Mouse (Mus musculus) MEL (cell line): Measurements from ENCODE around the gene Tmem200a. TPM values are rescaled to one million over a fixed set of nuclear protein-coding genes. Genes with fewer than 3 reads are reported as not detected.

Experiments
- DNase-seq: peaks from one replicate; pipeline ENCODE4 v3.0.0; 2011; ENCODE audit warnings: low read depth, low spot score
- H3K27ac ChIP-seq: 2 replicates; pipeline ENCODE4 v1.5.1; 2012; ENCODE audit warnings: low read depth, mild to moderate bottlenecking, control low read depth, low read length, moderate library complexity; ENCODE audit not compliant: control insufficient read depth
- H3K27me3 ChIP-seq, 2 experiments: fragments of 150-350 bp in 1 of 2; sonication (generic) in 1 of 2; 2 replicates each; pipeline ENCODE4 v1.6.1; 2012; ENCODE audit warnings: low read length in 2 of 2, mild to moderate bottlenecking in 2 of 2, improper control_type of control experiment in 1 of 2, moderate library complexity in 1 of 2; ENCODE audit not compliant: insufficient read depth in 2 of 2, control insufficient read depth in 1 of 2
- H3K36me3 ChIP-seq, 2 experiments: 2 replicates each; pipeline ENCODE4 v1.6.1; 2012 to 2014; ENCODE audit warnings: low read length in 2 of 2, improper control_type of control experiment in 1 of 2, inconsistent platforms in 1 of 2, mild to moderate bottlenecking in 1 of 2; ENCODE audit not compliant: insufficient read depth in 2 of 2, control insufficient read depth in 1 of 2
- H3K4me1 ChIP-seq, 2 experiments: fragments of 150-350 bp in 1 of 2; sonication (generic) in 1 of 2; 2 replicates each; pipeline ENCODE4 v1.6.1; 2012; ENCODE audit warnings: low read length in 2 of 2, improper control_type of control experiment in 1 of 2, mild to moderate bottlenecking in 1 of 2; ENCODE audit not compliant: insufficient read depth in 2 of 2, control insufficient read depth in 1 of 2
- H3K4me3 ChIP-seq, 2 experiments: fragments of 150-350 bp in 1 of 2; sonication (generic) in 1 of 2; 2 replicates each; pipeline ENCODE4 v1.5.1; 2012; ENCODE audit warnings: low read depth in 2 of 2, low read length in 2 of 2, mild to moderate bottlenecking in 2 of 2, moderate library complexity in 2 of 2, control low read depth in 1 of 2, improper control_type of control experiment in 1 of 2; ENCODE audit not compliant: control insufficient read depth in 1 of 2, insufficient read depth in 1 of 2
- H3K79me2 ChIP-seq: 2 replicates; pipeline ENCODE4 v1.6.1; 2012; ENCODE audit warnings: mild to moderate bottlenecking, low read length, moderate library complexity; ENCODE audit not compliant: control insufficient read depth, poor library complexity, insufficient read depth
- H3K9ac ChIP-seq: 2 replicates; pipeline ENCODE4 v1.6.1; 2012; ENCODE audit warnings: low read depth, mild to moderate bottlenecking, control low read depth, low read length, moderate library complexity; ENCODE audit not compliant: control insufficient read depth, poor library complexity, severe bottlenecking
- H3K9me3 ChIP-seq: fragments of 150-350 bp; sonication (generic); replicated peaks from 2 replicates; pipeline ENCODE4 v1.6.1; 2012; ENCODE audit warnings: mild to moderate bottlenecking, low read length, improper control_type of control experiment, moderate library complexity; ENCODE audit not compliant: insufficient read depth
- BHLHE40 ChIP-seq: IDR thresholded peaks from 2 replicates; pipeline ENCODE4 v1.6.1; 2012; ENCODE audit warnings: low read depth, mild to moderate bottlenecking, inconsistent platforms, low read length, improper control_type of control experiment, borderline replicate concordance
- CHD1 ChIP-seq: IDR thresholded peaks from 2 replicates; pipeline ENCODE4 v1.6.1; 2012; ENCODE audit warnings: low read depth, mild to moderate bottlenecking, inconsistent platforms, low read length, improper control_type of control experiment
- CHD2 ChIP-seq: IDR thresholded peaks from 2 replicates; pipeline ENCODE4 v1.6.1; 2011; ENCODE audit warnings: low read length, improper control_type of control experiment
- E2F4 ChIP-seq: IDR thresholded peaks from 2 replicates; pipeline ENCODE4 v1.6.1; 2011; ENCODE audit warnings: low read depth, low read length, improper control_type of control experiment, borderline replicate concordance
- ELF1 ChIP-seq: IDR thresholded peaks from 2 replicates; pipeline ENCODE4 v1.6.1; 2014; ENCODE audit warnings: low read depth, mild to moderate bottlenecking, inconsistent platforms, low read length, improper control_type of control experiment, moderate library complexity
- ETS1 ChIP-seq: IDR thresholded peaks from 2 replicates; pipeline ENCODE4 v1.6.1; 2012; ENCODE audit warnings: low read depth, mild to moderate bottlenecking, inconsistent platforms, low read length, improper control_type of control experiment, moderate library complexity
- GABPA ChIP-seq: IDR thresholded peaks from 2 replicates; pipeline ENCODE4 v1.6.1; 2012; ENCODE audit warnings: low read depth, mild to moderate bottlenecking, inconsistent platforms, low read length, improper control_type of control experiment, moderate library complexity
- GATA1 ChIP-seq: IDR thresholded peaks from 2 replicates; pipeline ENCODE4 v1.6.1; 2011; ENCODE audit warnings: low read depth, low read length, improper control_type of control experiment
- JUND ChIP-seq: IDR thresholded peaks from 2 replicates; pipeline ENCODE4 v1.6.1; 2011; ENCODE audit warnings: low read depth, mild to moderate bottlenecking, improper control_type of control experiment, low read length
- KAT2A ChIP-seq: conservative IDR thresholded peaks from 2 replicates; pipeline ENCODE4 v1.6.1; 2012; ENCODE audit warnings: low read depth, low read length, improper control_type of control experiment, inconsistent platforms
- MAX ChIP-seq: IDR thresholded peaks from 2 replicates; pipeline ENCODE4 v1.6.1; 2011; ENCODE audit warnings: low read length, improper control_type of control experiment
- MAZ ChIP-seq: IDR thresholded peaks from 2 replicates; pipeline ENCODE4 v1.6.1; 2012; ENCODE audit warnings: low read depth, mild to moderate bottlenecking, inconsistent platforms, low read length, improper control_type of control experiment
- MEF2A ChIP-seq: IDR thresholded peaks from 2 replicates; pipeline ENCODE4 v1.6.1; 2014; ENCODE audit warnings: low read depth, mild to moderate bottlenecking, inconsistent platforms, low read length, improper control_type of control experiment; ENCODE audit not compliant: poor library complexity, insufficient replicate concordance, severe bottlenecking; ENCODE audit errors: extremely low read depth
- MXI1 ChIP-seq: IDR thresholded peaks from 2 replicates; pipeline ENCODE4 v1.6.1; 2011; ENCODE audit warnings: mild to moderate bottlenecking, low read depth, low read length, improper control_type of control experiment
- MYC ChIP-seq: IDR thresholded peaks from 2 replicates; pipeline ENCODE4 v1.6.1; 2011; ENCODE audit warnings: low read depth, mild to moderate bottlenecking, low read length, improper control_type of control experiment, moderate library complexity
- NELFE ChIP-seq: IDR thresholded peaks from 2 replicates; pipeline ENCODE4 v1.6.1; 2011; ENCODE audit warnings: low read depth, low read length, improper control_type of control experiment
- NRF1 ChIP-seq: IDR thresholded peaks from 2 replicates; pipeline ENCODE4 v1.6.1; 2014; ENCODE audit warnings: low read depth, mild to moderate bottlenecking, inconsistent platforms, low read length, improper control_type of control experiment, moderate library complexity; ENCODE audit not compliant: poor library complexity, insufficient read depth, severe bottlenecking
- POLR2A ChIP-seq, 2 experiments: IDR thresholded peaks; 2 replicates each; pipeline ENCODE4 v1.6.1; 2011 to 2012; ENCODE audit warnings: low read length in 2 of 2, mild to moderate bottlenecking in 2 of 2, control low read depth in 1 of 2, improper control_type of control experiment in 1 of 2, low read depth in 1 of 2, moderate library complexity in 1 of 2; ENCODE audit not compliant: control insufficient read depth in 1 of 2, insufficient read depth in 1 of 2, poor library complexity in 1 of 2
- POLR2AphosphoS5 ChIP-seq: IDR thresholded peaks from 2 replicates; pipeline ENCODE4 v1.6.1; 2012; ENCODE audit warnings: low read depth, borderline replicate concordance, mild to moderate bottlenecking, inconsistent platforms, low read length, moderate library complexity, mixed read lengths
- RCOR1 ChIP-seq: IDR thresholded peaks from 2 replicates; pipeline ENCODE4 v1.6.1; 2012; ENCODE audit warnings: low read depth, mild to moderate bottlenecking, inconsistent platforms, low read length, improper control_type of control experiment
- SIN3A ChIP-seq: IDR thresholded peaks from 2 replicates; pipeline ENCODE4 v1.6.1; 2012; ENCODE audit warnings: low read length, improper control_type of control experiment, inconsistent platforms
- TAL1 ChIP-seq: IDR thresholded peaks from 2 replicates; pipeline ENCODE4 v1.6.1; 2012; ENCODE audit warnings: mild to moderate bottlenecking, inconsistent platforms, low read length, moderate library complexity, mixed read lengths
- TBP ChIP-seq: IDR thresholded peaks from 2 replicates; pipeline ENCODE4 v1.8.0; 2011; ENCODE audit warnings: low read depth, low read length, improper control_type of control experiment
- TCF12 ChIP-seq: IDR thresholded peaks from 2 replicates; pipeline ENCODE4 v1.6.1; 2014; ENCODE audit warnings: low read depth, mild to moderate bottlenecking, inconsistent platforms, low read length, improper control_type of control experiment, moderate library complexity
- UBTF ChIP-seq: IDR thresholded peaks from 2 replicates; pipeline ENCODE4 v1.6.1; 2012; ENCODE audit warnings: low read depth, mild to moderate bottlenecking, inconsistent platforms, low read length, improper control_type of control experiment, moderate library complexity, borderline replicate concordance; ENCODE audit not compliant: insufficient read depth
- USF1 ChIP-seq: IDR thresholded peaks from 2 replicates; pipeline ENCODE4 v1.6.1; 2014; ENCODE audit warnings: low read depth, mild to moderate bottlenecking, inconsistent platforms, low read length, improper control_type of control experiment, moderate library complexity
- USF2 ChIP-seq, 2 experiments: IDR thresholded peaks; 2 replicates each; pipeline ENCODE4 v1.6.1; 2011 to 2012; ENCODE audit warnings: improper control_type of control experiment in 2 of 2, low read length in 2 of 2, borderline replicate concordance in 1 of 2, inconsistent platforms in 1 of 2, low read depth in 1 of 2, mild to moderate bottlenecking in 1 of 2; ENCODE audit not compliant: insufficient read depth in 1 of 2
- ZMIZ1 ChIP-seq: IDR thresholded peaks from 2 replicates; pipeline ENCODE4 v1.6.1; 2012; ENCODE audit warnings: low read depth, mild to moderate bottlenecking, inconsistent platforms, low read length, improper control_type of control experiment, moderate library complexity
- polyA plus RNA-seq, 2 experiments: library from polyadenylated mRNA; stranded (reverse) in 1 of 2; unstranded in 1 of 2; fragments of >175 nt in 1 of 2; fragments of >200 nt in 1 of 2; gene quantifications; 2 replicates each; pipeline versions ENCODE4 v1.2.1 to v1.2.4; 2012; ENCODE audit warnings: low replicate concordance in 2 of 2, low read depth in 1 of 2; ENCODE audit not compliant: insufficient read length in 2 of 2, insufficient read depth in 1 of 2, missing spikeins in 1 of 2
- total RNA-seq: library from RNA; depleted of rRNA; stranded (reverse); fragments of 300-350 nt; gene quantifications from 2 replicates; pipeline ENCODE4 v1.2.3, GENCODE M21; 2012

Tmem200a gene
- total and polyA plus RNA-seq, 3 experiments: not detected

DNA sequence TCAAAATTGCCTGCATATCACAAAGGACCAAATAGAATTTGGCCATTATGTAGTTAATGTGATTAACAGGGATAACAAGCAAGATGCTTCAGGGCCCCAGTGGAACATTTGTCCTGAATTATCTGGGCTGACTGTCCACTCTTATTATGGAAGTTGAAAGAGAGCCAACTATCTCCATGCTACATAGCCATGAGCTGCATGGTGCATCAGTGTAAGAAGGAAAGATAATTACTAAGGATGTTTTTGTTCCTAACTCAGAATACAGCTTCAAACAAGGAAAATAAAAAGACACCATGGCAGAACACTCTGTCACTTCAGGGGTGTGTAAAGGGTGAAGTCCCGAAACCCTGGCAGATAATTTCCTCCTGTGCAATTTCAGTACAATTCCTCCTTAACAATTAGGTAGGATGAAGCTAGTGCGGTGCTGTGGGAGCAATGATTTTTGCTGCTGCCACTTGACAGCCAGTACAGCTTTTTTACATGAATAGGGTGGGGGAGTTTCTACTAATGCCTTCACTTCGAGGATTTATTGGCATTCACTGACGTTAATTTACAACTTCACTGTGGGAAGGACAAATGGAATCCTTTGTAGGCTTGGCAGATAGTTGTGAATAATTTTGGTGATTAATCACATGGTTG, 158.1 kb downstream of the Tmem200a start:
- Histone ChIP-seq H3K27me3 (no peaks in the 10 kb centered on the region), H3K79me2 (no peaks in the 10 kb centered on the region), H3K36me3 (no peaks in the 10 kb centered on the region), H3K9me3 (no peaks in the 10 kb centered on the region), H3K27ac (no peak overlapping the region), H3K4me1 (no peaks in the 10 kb centered on the region), H3K9ac (no peak overlapping the region), H3K4me3 (no peak overlapping the region)
- TF ChIP-seq MXI1 (no peak), POLR2A (IDR thresholded peaks at IDR 0.05; ENCODE audit: control insufficient read depth in 1 of 2, insufficient read depth in 1 of 2, low read depth in 1 of 2, low read length in 2 of 2, poor library complexity in 1 of 2) (no peak), JUND (no peak), RCOR1 (no peak), KAT2A (no peak), BHLHE40 (no peak), CHD1 (no peak), ELF1 (no peak), POLR2AphosphoS5 (no peak), MYC (no peak), GABPA (no peak), MAZ (no peak), E2F4 (no peak), ZMIZ1 (no peak), CHD2 (no peak), UBTF (no peak), MAX (no peak), GATA1 (no peak), TCF12 (no peak), NELFE (no peak)
- DNase-seq: no peak

DNA sequence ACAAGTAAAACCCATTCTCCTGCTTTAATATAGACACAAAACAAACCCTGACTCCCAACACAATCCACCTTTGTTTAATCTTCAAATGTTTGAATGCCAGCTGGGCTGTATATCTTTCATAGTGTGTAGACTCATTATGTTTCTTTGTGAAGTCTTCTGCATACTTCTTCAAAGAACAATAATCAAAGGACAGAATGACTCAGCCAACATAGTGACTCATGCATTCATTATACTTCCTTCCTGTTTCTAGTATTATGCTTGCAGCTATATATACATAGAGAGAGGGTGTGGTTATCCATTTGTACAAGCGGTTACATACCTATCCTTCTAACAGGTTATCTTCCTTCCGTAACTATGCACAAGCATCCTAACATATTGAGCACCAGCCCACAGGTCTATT, 160.7 kb downstream of the Tmem200a start:
- H3K4me1 ChIP-seq: no peaks in the 10 kb centered on the region
- no peaks in the 10 kb centered on the region for H3K27me3 ChIP-seq
- no peak overlapping the region for H3K27ac ChIP-seq
- H3K4me3 ChIP-seq: no peak overlapping the region
- DNase-seq: peak; percentile 25
- no peaks in the 10 kb centered on the region for H3K36me3 ChIP-seq
- no peaks in the 10 kb centered on the region for H3K9me3 ChIP-seq
- H3K79me2 ChIP-seq: no peaks in the 10 kb centered on the region
- no peak overlapping the region for H3K9ac ChIP-seq
- no peak for TF ChIP-seq ETS1
- TF ChIP-seq ZMIZ1: no peak
- no peak for TF ChIP-seq TAL1
- no peak for TF ChIP-seq USF2 (IDR thresholded peaks at IDR 0.05; ENCODE audit: borderline replicate concordance in 1 of 2, insufficient read depth in 1 of 2, low read depth in 1 of 2, low read length in 2 of 2)
- no peak for TF ChIP-seq GABPA
- TF ChIP-seq USF1: no peak
- TF ChIP-seq TBP: no peak
- no peak for TF ChIP-seq NELFE
- no peak for TF ChIP-seq CHD1
- no peak for TF ChIP-seq MAZ
- no peak for TF ChIP-seq RCOR1
- TF ChIP-seq JUND: no peak
- TF ChIP-seq KAT2A: no peak
- TF ChIP-seq MXI1: no peak
- TF ChIP-seq NRF1: no peak
- TF ChIP-seq SIN3A: no peak
- TF ChIP-seq MYC: no peak
- TF ChIP-seq MEF2A: no peak
